Mouse (Mus musculus) thymus, postnatal 25 days (tissue): ENCODE data around the gene Rnf130.

ENCODE experiments used
- DNase-seq: peaks from one replicate; pipeline ENCODE4 v3.0.0; 2022

Gene Rnf130

DNA sequence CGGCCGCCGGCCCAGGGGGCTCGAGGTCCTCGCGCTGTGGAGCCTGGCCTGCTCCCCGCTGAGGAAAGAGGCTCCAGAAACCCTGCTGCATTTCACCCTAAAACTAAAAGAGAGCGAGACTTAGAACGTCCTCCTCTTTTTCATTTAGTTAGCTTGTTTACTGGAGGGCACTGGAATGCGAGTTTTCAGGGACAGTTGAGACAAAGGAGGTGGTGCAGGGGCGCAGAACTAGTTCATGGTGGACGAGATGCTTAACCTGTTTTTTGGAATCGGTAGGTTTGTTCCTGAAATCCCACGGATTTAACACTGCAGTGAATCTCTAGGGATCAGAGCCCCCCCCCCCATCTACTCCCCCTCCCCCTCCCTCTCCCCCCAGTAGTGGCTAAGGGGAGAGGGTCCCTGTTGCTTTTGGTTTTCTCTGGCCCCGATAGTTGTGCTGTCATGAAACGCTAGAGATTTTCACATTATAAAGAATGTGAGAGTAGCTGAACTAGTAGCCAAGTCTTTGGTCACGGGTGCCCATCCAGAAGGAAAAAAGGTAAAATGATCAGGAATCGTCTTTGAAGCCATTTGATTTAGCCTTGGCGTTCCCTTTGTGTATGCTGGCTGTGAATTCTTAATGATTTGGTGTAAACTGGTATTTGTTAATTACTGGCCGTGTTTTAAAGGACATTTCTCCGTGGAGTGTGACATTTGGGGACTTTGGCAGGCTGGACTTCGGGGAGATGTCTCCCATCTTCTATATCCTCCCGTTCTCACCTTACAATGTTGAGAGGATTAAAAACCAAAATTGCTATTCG, 775 bp downstream of the Rnf130 start:
- no peak for DNase-seq

DNA sequence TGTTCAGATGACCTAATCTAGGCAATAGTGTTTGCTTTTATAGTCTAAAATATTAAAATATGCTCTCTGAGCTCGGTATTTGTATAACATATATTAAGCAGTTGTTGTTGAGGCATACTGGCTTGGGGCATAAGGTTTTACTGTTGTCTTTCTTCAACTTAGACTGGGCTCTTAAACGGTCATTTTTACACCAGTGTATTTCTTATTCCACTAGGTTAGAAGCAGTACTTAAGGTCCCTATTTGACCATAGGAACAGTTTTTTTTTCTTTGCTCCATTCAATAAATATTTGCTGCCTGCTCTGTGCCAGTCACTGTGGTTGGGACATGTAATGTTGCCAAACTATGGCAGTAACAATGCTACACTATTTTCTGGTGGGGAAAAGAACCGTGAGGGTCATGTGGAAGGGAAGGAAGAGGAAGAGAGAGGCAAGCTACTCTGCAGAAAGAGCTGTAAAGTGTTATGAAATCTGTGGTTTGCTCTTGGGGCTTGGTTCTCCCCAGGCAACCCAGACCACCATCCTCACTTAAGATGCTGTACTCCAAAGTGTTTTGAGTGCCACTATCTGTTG, 1.5 kb downstream of the Rnf130 start:
- no peak for DNase-seq

DNA sequence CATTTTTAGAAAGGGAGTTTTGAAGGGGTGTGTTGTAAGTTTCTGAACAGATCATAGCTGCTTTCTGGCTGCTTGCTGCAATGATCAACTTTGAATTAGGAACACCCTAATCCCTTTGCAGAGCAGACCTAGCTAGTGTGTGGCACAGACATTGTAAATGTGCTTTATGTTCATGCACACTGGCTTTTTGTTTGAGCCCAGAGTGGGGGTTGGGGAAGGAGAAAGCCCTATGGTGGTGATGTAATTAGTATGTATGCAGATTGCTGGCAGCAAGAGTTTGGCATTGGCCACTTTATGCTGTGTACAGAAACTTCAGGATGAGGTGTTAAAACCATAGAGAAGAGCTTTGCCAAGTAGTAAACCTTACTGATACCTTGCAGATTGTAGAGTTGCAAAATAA, 3.3 kb downstream of the Rnf130 start:
- no peak for DNase-seq

DNA sequence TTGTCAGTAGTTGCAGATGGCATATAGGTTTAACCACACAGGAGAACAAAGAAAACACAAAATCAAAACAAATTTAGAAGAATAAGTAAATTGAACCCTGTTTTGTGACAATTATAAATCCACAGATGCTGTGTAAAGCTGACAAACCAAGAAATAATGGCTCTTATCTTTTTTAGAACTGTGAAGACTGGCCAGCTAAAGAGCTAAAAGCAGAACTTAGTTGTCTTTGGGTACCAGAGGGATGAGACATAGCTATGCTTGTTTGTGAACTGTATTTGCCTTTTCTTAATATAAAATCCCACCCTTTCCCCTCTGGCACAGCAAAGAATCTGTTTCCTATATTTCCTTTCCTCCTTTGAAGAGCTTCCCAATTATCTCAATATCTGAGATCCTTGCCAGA, 9.0 kb downstream of the Rnf130 start:
- DNase-seq: no peak

DNA sequence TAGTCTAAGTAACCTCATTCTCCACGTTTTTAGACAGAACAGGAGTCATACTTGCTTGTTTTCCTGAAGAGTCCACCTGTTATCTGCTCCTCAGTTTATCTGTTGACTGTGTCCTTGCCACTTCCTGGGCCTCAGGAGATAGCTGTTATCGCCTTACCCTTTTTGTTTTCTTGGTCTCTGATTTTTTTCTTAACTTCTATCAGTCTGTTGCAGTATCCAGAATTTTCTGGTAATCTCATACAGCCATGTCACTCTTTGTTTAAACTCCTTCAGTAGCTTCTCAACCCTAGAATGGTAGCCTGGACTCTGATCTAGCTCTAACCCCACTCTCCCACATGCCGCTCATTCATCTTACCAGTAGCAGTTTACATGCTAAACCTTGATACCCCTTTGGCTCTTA, 10.6 kb downstream of the Rnf130 start:
- no peak for DNase-seq

DNA sequence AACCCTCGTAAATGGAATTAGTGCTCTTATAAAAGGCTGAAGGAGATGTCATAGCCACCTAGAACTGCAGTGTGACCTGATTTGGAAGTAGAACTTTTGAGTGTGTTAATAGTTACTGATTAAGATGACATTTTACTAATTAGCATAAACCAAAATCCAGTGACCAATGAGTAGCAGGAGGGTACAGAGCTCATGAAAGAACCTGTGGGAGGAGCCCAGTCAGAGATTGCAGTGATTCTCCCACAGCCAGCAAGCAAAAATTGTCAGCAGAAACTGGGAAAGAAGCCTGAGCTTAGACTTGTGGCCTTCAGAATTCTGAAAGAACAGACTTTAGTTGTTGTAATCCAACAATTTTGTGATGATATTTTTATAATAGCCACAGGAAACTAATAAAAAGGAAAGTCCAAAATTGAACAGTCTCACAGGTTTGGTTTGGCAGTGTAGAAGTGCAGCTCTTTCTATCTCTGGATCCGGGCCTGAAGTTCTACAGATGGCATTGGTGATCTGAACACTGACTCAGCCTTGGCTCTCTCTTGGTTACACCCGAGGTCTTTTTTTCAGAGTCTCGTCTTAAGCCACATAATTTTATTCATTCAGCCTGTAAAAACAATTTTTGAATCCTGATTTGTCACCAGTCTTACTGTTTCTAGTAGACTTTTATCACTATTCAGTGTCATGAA, 11.8 kb downstream of the Rnf130 start:
- no peak for DNase-seq

DNA sequence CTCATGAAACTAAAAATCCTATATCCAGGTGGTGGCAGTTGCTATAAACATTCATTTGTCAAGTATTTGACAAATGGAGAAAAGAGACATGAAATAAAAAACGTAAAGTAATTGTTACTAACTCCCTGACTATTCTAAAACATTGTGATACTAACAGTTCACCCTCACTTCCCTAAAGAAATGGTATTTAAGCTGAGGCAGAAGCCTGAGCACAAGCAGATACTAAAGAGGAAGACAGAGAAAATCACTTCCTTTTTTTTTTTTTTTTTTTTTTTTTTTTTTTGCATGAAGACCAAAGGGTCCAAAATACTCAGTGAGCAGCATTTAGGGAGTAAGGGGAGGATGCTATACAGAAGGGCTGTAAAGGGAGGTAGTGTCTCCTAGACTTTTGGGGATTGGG, 13.6 kb downstream of the Rnf130 start:
- no peak for DNase-seq

DNA sequence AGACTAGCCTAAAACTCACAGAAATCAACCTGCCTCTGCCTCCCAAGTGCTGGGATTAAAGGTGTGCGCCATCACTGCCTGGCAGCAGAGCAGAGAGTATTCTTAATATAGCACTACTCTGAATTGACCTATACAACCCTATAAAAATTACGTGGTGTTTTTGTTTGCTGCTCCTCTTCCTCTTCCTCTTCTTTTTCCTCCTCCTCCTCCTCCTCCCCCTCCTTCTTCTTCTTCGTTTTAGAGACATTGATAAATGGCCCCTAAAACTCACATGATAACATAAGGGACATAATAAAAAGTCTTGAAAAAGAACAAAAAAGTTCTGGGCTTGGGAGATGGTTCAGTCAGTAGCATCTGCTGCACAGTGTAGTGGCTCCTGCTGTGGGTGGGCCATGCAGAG, 16.0 kb downstream of the Rnf130 start:
- DNase-seq: no peak

DNA sequence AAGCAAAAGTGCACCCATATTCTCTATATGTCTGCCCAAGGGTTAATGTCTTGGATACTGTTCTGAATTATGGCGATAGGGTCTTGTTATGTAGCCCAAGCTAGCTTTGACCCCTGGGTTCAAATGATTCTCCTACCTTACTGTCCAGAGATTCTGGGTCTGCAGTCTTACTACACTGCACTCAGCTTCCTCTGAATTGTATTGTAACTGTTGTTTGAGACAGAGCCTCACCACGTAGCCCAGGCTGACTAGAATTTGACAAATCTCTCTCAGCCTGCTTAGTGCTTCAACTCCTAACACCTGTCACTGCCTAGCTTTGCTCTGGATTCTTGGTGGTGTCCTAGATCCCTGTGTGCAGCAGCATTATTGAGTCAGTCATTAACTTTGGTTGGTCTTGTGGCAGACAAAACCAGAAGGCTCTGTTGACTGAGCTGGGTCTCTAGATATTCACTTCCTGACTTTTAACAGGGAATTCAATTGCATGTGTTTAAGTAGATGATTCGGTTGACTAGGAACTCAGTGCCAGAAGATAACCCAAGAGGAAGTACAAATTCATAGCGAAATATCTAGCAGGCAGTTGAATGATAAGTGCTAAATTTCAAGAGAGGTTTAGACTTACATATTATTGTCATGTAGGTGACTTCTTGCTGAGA, 17.3 kb downstream of the Rnf130 start:
- DNase-seq: no peak

DNA sequence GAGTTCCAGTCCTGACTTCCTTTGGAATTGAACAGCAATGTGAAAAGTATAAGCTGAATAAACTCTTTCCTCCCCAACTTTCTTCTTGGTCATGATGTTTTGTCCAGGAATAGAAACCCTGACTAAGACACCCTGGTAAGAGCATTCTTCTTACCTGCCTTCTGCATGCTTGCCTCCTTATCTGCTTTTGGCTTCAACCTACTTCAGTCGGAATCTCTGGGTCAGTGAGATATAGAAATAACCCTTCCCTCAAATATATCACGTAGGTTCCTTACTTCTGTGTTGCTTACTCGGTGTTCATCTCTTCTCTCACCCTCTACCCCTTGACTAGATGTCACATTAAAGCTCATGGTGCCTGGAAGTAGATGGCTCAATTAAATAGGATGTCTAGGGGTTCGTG, 19.3 kb downstream of the Rnf130 start:
- no peak for DNase-seq

DNA sequence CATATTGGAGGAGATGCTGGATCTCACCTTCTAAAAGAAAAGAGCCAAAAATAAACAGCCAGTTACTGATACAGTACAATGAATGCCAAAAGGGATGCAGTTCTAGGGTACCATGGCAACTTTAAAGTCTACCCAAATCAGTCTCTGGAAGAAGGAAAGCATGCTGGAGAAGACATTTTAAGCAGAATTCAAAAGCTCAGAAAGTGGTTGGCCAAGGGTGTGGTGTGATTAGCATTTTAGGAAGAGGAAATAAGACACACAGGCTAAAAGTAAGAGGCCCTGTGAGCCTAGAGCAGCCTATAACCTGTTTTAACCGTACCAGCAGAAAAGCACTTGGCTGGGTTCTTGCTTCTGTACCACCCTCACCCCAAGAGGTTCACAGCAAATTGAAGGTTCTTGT, 22.5 kb downstream of the Rnf130 start:
- DNase-seq: no peak

DNA sequence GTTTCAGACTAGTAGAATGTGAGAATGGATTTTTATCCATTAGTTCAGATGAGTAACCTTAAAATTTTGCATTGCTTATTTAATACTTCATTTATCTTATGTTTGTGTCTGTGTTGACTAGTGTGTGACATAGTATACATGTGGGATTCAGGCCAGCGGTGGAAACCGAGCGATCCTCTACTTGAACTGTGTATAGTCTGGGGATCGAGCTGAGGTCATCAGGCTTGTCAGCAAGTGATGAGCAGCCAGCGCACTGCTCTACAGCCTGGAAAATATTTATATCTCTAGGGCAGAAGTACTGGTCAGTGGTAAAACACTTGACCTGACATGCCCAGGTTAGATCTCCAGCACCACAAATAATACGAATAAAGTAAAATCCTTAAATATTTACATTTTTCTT, 23.0 kb downstream of the Rnf130 start:
- DNase-seq: no peak

DNA sequence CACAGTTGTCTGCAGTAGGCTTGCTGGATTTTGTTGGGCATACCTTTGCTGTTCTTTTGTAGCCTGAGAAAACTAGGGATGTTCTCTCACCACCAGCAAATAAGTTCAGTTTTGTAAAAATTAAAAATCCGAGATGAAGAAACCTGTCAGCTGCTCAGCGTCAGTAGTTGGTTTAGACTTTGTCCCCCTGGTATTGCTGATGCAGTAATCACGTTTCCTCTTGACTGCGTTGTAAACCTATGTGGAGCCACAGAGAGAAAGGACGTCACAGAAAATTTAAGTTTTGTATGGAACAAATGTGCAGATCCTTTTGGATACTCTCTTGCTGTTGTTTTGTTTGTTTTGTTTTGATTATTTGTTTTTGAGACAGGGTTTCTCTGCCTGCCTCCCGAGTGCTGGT, 25.2 kb downstream of the Rnf130 start:
- DNase-seq: no peak

DNA sequence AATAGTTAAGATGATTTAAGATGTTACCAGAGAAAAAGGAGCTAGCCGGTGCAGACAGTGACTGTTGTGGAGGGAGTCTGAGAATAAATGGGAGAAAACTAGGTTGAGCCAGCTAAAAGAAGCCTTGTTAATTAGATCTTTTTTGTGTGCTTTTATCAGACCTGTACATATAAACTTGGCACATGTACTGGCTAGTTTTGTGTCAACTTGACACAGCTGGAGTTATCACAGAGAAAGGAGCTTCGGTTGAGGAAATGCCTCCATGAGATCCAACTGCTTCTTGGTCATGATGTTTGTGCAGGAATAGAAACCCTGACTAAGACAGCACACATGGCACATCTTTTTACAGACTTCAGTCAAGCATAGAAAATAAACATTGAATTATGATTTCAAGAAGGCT, 32.6 kb downstream of the Rnf130 start:
- no peak for DNase-seq

DNA sequence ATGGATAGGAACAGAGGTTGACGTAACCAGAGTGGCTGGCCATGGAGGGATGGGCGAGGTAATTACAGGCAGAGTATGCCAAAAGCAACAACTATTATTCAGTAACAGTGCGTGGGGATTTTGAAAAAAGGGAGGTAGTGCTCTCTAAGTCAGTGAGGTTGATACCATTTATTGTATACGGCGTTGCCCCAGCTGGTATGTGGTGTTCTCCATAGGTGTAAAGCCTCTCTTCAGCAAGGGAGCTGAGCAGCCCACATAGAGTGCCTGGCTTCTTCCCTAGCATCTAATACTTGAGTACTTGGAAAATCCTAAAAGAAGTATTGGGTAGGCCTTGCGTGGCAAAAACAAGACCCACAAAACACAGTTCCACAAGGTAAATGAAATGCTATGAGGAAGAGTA, 33.1 kb downstream of the Rnf130 start:
- no peak for DNase-seq

DNA sequence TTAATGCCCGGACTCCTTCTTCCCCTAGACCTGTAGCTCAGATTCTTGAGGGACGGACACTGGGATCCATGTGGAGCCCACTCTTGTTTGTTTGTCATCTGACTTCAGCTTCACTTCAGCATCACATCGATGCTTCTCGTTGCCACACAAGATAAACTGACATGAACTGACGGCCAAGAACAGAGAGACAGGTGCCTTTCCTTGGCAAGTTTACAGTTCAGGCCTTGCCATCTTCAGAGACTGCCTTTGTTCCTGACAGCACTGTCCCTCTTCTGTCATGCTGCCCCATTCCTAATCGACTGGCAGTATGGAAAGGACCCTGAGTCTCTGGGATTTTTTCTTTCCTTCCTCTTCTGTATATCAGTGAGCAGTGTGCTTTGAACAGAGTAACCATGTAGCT, 33.9 kb downstream of the Rnf130 start:
- DNase-seq: no peak

DNA sequence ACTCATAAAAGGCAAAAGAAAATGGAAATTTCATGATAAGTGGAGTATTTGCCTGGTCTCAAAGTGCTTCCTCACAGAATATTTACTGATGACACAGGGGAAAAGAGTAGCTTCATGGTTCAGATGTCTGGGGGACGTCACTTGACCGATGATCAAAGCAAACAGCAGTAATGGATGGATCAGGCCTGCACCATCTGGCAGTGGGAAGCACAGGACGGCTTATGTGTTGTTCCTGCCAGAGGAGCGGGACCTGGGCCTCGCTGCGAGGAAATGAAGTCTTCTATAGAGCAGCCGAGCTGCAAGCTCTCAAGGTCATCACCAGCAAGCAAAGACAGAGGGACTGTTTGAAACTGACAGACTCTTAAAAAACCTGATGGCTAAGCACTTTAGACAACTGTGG, 37.0 kb downstream of the Rnf130 start:
- DNase-seq: no peak

DNA sequence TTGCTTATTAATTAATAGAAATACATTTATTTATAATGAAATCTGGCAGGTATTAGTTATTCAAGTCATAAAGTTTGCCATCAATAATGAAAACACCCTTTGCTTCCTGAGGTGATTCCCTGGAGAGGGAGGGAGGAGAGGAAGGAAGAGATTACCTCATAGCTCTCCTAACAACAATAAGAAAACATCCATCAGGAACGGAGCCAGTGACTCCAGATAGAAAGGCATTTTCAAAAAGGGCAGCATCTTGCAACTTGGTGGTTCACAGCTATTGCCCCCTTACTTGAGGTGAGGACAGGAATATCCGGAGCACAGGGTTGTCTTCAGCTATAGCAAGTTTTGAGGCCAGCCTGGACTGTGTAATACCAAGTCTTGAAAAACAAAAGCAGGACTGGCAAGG, 40.9 kb downstream of the Rnf130 start:
- DNase-seq: no peak

DNA sequence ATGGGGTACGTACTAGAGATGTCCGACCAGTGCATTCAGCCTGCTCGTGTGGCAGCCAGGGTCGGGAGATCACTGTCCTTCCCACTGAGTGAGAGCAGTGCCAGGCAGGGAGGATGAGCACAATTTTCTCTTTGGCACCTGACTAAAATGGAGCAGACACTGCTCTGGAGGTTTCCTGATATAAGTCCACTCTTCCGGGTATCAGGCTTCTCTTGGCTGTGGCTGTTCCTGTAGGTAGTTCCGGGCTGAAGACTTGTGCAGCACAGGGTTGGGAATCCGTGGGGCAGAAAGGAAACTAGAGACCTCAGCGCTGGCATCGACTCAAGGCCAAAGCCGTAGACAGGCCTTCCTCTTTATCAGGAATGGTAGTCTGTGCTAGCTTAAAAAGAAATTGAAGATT, 48.7 kb downstream of the Rnf130 start:
- DNase-seq: no peak

DNA sequence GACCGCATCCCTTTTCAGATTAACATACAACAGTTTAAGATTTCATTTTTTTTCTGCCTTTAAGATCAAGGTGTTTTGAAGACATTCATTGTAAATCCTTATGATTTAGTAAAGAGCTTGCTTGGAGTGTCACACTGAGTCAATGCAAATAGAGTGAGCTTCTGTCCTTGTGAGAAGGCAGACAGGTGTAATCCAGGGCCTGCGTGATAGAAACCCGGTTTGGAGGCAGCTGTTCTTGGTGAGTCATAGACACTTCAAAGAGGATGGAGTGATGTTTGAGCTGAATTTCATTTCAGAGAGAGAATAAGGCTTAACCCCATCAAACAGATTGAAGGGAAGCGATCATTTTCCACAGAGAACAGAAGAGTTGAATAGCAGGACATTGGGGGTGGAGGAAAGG, 51.6 kb downstream of the Rnf130 start:
- DNase-seq: no peak

DNA sequence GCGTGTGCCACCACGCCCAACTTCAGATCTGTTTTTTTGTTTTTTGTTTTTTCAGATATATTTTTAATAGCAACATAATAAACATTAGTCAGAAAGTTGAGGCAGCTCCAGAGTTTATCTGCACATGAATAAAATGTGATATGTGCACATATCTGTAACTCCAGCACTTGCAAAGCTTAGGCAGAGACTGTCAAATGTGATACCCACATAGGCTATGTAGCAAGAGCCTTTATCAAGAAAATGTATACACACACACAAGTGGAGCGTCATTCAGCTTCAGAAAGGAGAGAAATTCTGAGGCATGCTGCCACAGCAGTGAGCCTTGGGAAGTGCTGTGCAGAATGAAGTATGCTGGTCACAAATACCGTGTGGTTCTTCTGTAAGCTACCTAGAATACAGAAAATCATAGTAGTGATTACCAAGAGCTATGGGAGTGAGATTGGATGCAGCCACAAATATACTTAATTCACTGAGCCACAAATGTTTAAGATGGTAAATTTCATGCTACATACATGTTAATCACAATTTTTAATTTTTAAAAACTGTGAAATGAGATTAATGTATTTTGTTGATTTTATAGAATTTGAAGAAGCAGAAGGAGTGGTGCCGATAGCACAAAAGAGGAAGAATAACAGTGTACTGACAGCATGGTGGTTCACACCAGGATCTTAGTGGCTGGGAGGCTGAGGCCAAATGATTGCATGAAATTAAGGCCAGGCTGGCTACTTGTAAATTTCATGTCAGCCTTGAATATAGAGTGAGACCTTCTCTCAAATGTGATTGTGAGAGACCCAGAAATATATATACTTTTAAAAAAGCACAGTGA, 56.4 kb downstream of the Rnf130 start:
- no peak for DNase-seq

DNA sequence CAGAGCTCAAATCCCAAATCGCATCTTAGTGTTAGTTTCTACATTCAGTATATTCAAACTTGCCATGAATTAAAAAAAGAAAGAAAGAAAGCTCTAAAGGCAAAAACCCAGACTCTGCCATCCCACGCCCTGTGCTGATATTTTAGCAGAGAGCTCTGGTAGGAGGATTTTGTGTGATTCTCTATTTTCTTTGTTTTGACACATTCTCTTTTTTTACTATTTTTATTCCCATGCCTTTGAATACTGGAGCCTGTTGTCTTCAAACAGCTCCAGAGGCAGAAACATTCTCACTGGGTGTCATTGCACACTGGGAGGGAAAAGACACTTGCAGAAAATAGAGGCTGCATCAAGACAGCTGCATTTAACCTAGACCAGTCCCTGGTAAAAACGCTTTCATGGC, 61.1 kb downstream of the Rnf130 start:
- no peak for DNase-seq

DNA sequence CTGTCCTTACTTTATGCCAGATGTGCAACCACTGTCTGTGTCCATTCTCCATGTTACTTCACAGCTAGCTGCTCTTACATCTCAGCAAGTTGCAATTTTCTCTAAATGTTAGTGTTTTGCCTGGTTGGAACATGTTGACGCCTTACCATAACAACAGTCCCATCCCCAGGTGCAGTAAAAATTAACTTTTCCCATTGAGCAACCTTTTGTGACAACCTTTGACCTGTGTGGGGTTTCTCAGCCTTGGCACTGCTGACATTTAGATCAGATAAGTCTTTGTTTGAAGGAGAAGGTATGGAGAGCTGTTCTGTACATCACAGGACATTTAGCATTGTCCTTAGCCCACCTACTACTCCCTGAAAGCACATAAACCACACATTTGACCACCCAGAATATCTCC, 64.7 kb downstream of the Rnf130 start:
- no peak for DNase-seq
